Mouse (Mus musculus): ENCODE data around the gene Unc5b. TPM values are rescaled to one million over a fixed set of nuclear protein-coding genes. Genes with fewer than 3 reads are reported as not detected.

Gene Unc5b
- polyA plus RNA-seq, 1 experiment from 2014 or later = 11.8 TPM

- WGBS = 84% methylated on average over 16 of the region's 16 CpGs
- Histone ChIP-seq H3K27ac (peak overlapping the region; percentile 61; the same call in 1 of the 2 replicates), H3K4me1 (peaks cover 50% of the 10 kb centered on the region)
These were observed 43.9 kb downstream of the Unc5b start for GRCm38 (mm10) chr10:60787303-60788074.

GRCm38 (mm10) chr10:60783608-60784007 is 47.8 kb downstream of the Unc5b start:
- Histone ChIP-seq H3K27me3 (ENCODE audit: low read depth, poor library complexity, severe bottlenecking) (no peaks in the 10 kb centered on the region), H3K4me1 (peaks cover 45% of the 10 kb centered on the region), H3K4me3 (no peak overlapping the region), H3K9me3 (replicated peaks) (no peaks in the 10 kb centered on the region), H3K27ac (peak overlapping the region; percentile 20), H3K36me3 (peaks cover 25% of the 10 kb centered on the region)
- no peak for DNase-seq (ENCODE audit: low spot score)
- 33% methylated on average over 2 of the region's 2 CpGs for WGBS

More at GRCm38 (mm10) chr10:60787303-60788074, 43.9 kb downstream of the Unc5b start:
- Histone ChIP-seq H3K36me3 (peaks cover 15% of the 10 kb centered on the region), H3K27me3 (ENCODE audit: low read depth, poor library complexity, severe bottlenecking) (no peaks in the 10 kb centered on the region), H3K9me3 (replicated peaks) (no peaks in the 10 kb centered on the region), H3K4me3 (no peak overlapping the region)
- no peak for DNase-seq (ENCODE audit: low spot score)

GRCm38 (mm10) chr10:60779628-60780027 is 51.8 kb downstream of the Unc5b start:
- Histone ChIP-seq H3K36me3 (peaks cover 64% of the 10 kb centered on the region), H3K27me3 (ENCODE audit: low read depth, poor library complexity, severe bottlenecking) (no peaks in the 10 kb centered on the region), H3K9me3 (replicated peaks) (no peaks in the 10 kb centered on the region), H3K4me3 (no peak overlapping the region), H3K4me1 (peaks cover 29% of the 10 kb centered on the region), H3K27ac (no peak overlapping the region)
- peak; percentile 93 for DNase-seq (ENCODE audit: low spot score)
- 9% methylated on average over 9 of the region's 9 CpGs for WGBS

- H3K4me3 ChIP-seq = no peak overlapping the region
- peak; percentile 76 for DNase-seq (ENCODE audit: low spot score)
- no peak overlapping the region for H3K27ac ChIP-seq
- no peaks in the 10 kb centered on the region for H3K9me3 ChIP-seq (replicated peaks)
- no peaks in the 10 kb centered on the region for H3K27me3 ChIP-seq (ENCODE audit: low read depth, poor library complexity, severe bottlenecking)
- 83% methylated on average over 12 of the region's 12 CpGs for WGBS
- peaks cover 25% of the 10 kb centered on the region for H3K4me1 ChIP-seq
- peaks cover 75% of the 10 kb centered on the region for H3K36me3 ChIP-seq
These were observed 52.8 kb downstream of the Unc5b start for GRCm38 (mm10) chr10:60778542-60778941.

- Histone ChIP-seq H3K27me3 (ENCODE audit: low read depth, poor library complexity, severe bottlenecking) (no peaks in the 10 kb centered on the region), H3K9me3 (replicated peaks) (no peaks in the 10 kb centered on the region), H3K27ac (no peak overlapping the region), H3K4me3 (no peak overlapping the region), H3K36me3 (peaks cover 91% of the 10 kb centered on the region), H3K4me1 (peaks cover 11% of the 10 kb centered on the region)
- no peak for DNase-seq (ENCODE audit: low spot score)
- 79% methylated on average over 6 of the region's 6 CpGs for WGBS
These were observed 55.9 kb downstream of the Unc5b start for GRCm38 (mm10) chr10:60775473-60775872.

GRCm38 (mm10) chr10:60774616-60775015 is 56.8 kb downstream of the Unc5b start:
- peaks cover 3% of the 10 kb centered on the region for H3K4me1 ChIP-seq

GRCm38 (mm10) chr10:60770855-60771254 is 60.5 kb downstream of the Unc5b start:
- Histone ChIP-seq H3K27ac (no peak overlapping the region), H3K36me3 (peaks cover 98% of the 10 kb centered on the region), H3K4me1 (no peaks in the 10 kb centered on the region), H3K9me3 (replicated peaks) (no peaks in the 10 kb centered on the region), H3K4me3 (no peak overlapping the region), H3K27me3 (ENCODE audit: low read depth, poor library complexity, severe bottlenecking) (no peaks in the 10 kb centered on the region)
- WGBS = 86% methylated on average over 4 of the region's 4 CpGs
- no peak for DNase-seq (ENCODE audit: low spot score)

More at GRCm38 (mm10) chr10:60774616-60775015, 56.8 kb downstream of the Unc5b start:
- Histone ChIP-seq H3K9me3 (replicated peaks) (no peaks in the 10 kb centered on the region), H3K27me3 (ENCODE audit: low read depth, poor library complexity, severe bottlenecking) (no peaks in the 10 kb centered on the region), H3K27ac (no peak overlapping the region), H3K36me3 (peaks cover 100% of the 10 kb centered on the region), H3K4me3 (no peak overlapping the region)
- WGBS = 95% methylated on average over 13 of the region's 13 CpGs
- DNase-seq (ENCODE audit: low spot score) = no peak

GRCm38 (mm10) chr10:60768614-60769013 is 62.8 kb downstream of the Unc5b start:
- no peaks in the 10 kb centered on the region for H3K27me3 ChIP-seq (ENCODE audit: low read depth, poor library complexity, severe bottlenecking)
- H3K9me3 ChIP-seq (replicated peaks) = no peaks in the 10 kb centered on the region
- peaks cover 98% of the 10 kb centered on the region for H3K36me3 ChIP-seq
- no peak for DNase-seq (ENCODE audit: low spot score)
- WGBS = 84% methylated on average over 7 of the region's 7 CpGs
- no peak overlapping the region for H3K4me3 ChIP-seq
- H3K4me1 ChIP-seq = no peaks in the 10 kb centered on the region
- no peak overlapping the region for H3K27ac ChIP-seq

- Histone ChIP-seq H3K4me3 (no peak overlapping the region), H3K9me3 (replicated peaks) (no peaks in the 10 kb centered on the region), H3K27me3 (ENCODE audit: low read depth, poor library complexity, severe bottlenecking) (no peaks in the 10 kb centered on the region), H3K36me3 (peaks cover 93% of the 10 kb centered on the region), H3K27ac (no peak overlapping the region), H3K4me1 (no peaks in the 10 kb centered on the region)
- no peak for DNase-seq (ENCODE audit: low spot score)
- WGBS = 88% methylated on average over 7 of the region's 7 CpGs
These were observed 64.0 kb downstream of the Unc5b start for GRCm38 (mm10) chr10:60767400-60767799.

GRCm38 (mm10) chr10:60762126-60762525 is 69.3 kb downstream of the Unc5b start:
- Histone ChIP-seq H3K27me3 (ENCODE audit: low read depth, poor library complexity, severe bottlenecking) (no peaks in the 10 kb centered on the region), H3K4me1 (no peaks in the 10 kb centered on the region), H3K4me3 (no peak overlapping the region), H3K36me3 (peaks cover 43% of the 10 kb centered on the region), H3K9me3 (replicated peaks) (no peaks in the 10 kb centered on the region), H3K27ac (no peak overlapping the region)
- no peak for DNase-seq (ENCODE audit: low spot score)
- WGBS = 79% methylated on average over 1 of the region's 1 CpGs

- Histone ChIP-seq H3K27ac (no peak overlapping the region), H3K36me3 (peaks cover 25% of the 10 kb centered on the region), H3K4me1 (no peaks in the 10 kb centered on the region), H3K9me3 (replicated peaks) (no peaks in the 10 kb centered on the region), H3K27me3 (ENCODE audit: low read depth, poor library complexity, severe bottlenecking) (no peaks in the 10 kb centered on the region), H3K4me3 (no peak overlapping the region)
- DNase-seq (ENCODE audit: low spot score) = peak; percentile 94
- WGBS = 5% methylated on average over 14 of the region's 14 CpGs
These were observed 71.0 kb downstream of the Unc5b start for GRCm38 (mm10) chr10:60760377-60760776.

- Histone ChIP-seq H3K4me3 (no peak overlapping the region), H3K27me3 (ENCODE audit: low read depth, poor library complexity, severe bottlenecking) (no peaks in the 10 kb centered on the region), H3K4me1 (peaks cover 14% of the 10 kb centered on the region), H3K36me3 (no peaks in the 10 kb centered on the region), H3K9me3 (replicated peaks) (no peaks in the 10 kb centered on the region), H3K27ac (no peak overlapping the region)
- DNase-seq (ENCODE audit: low spot score) = peak; percentile 66
- 5% methylated on average over 7 of the region's 7 CpGs for WGBS
These were observed 74.4 kb downstream of the Unc5b start for GRCm38 (mm10) chr10:60756992-60757391.

GRCm38 (mm10) chr10:60756146-60756545 is 75.2 kb downstream of the Unc5b start:
- Histone ChIP-seq H3K4me3 (no peak overlapping the region), H3K36me3 (no peaks in the 10 kb centered on the region), H3K9me3 (replicated peaks) (no peaks in the 10 kb centered on the region)

More at GRCm38 (mm10) chr10:60756146-60756545, 75.2 kb downstream of the Unc5b start:
- no peak overlapping the region for H3K27ac ChIP-seq
- DNase-seq (ENCODE audit: low spot score) = no peak
- no peaks in the 10 kb centered on the region for H3K27me3 ChIP-seq (ENCODE audit: low read depth, poor library complexity, severe bottlenecking)
- peaks cover 22% of the 10 kb centered on the region for H3K4me1 ChIP-seq

Data from limb, embryonic 10.5 days (tissue).